In genomic region chr2:122702181-122703036, GRCm38 (mm10) we compare ENCODE assay signal across 8 mouse cellular contexts. TPM values are rescaled to one million over a fixed set of nuclear protein-coding genes. Genes with fewer than 3 reads are reported as not detected.
DNase-seq lines count a peak whose midpoint lies in the region; ATAC-seq lines count a peak whose summit lies in the region.

Slc30a4 (minus strand) TSS chr2:122702663.

- peak within 1 kb of the TSS; percentile 40 for H3K9ac ChIP-seq in hindbrain, embryonic 11.5 days (ENCODE audit: low read depth, low read length)

- H3K4me2 ChIP-seq in hindbrain, embryonic 11.5 days (replicated peaks; ENCODE audit: low read depth, low read length), result peak within 1 kb of the TSS; percentile 88

- peak within 1 kb of the TSS; percentile 43 for H3K4me3 ChIP-seq in hindbrain, embryonic 11.5 days (ENCODE audit: low read depth, low read length)

- H3K9me3 ChIP-seq in hindbrain, embryonic 11.5 days (ENCODE audit: control insufficient read depth, low read length), result no peaks in the 10 kb centered on the region

- no peak within 1 kb of the TSS for H3K27ac ChIP-seq in hindbrain, embryonic 11.5 days (ENCODE audit: low read depth, low read length)

- under 1% methylated on average over 82 of the region's 111 CpGs for WGBS in hindbrain, embryonic 11.5 days

- H3K4me1 ChIP-seq in hindbrain, embryonic 11.5 days (replicated peaks; ENCODE audit: control insufficient read depth, insufficient read depth, low read length), result peaks cover 2% of the 10 kb centered on the region; the same call in 1 of the 2 replicates

- H3K36me3 ChIP-seq in hindbrain, embryonic 11.5 days (ENCODE audit: control insufficient read depth, insufficient read depth, low read length), result no peaks in the 10 kb centered on the region

- ATAC-seq in hindbrain, embryonic 11.5 days (ENCODE audit: low FRiP score), result peak; percentile 99

- peak; percentile 85 for DNase-seq in MN1 (ENCODE audit: low spot score)
- DNase-seq in cerebellum, adult 9-10 months, result peak; percentile 80
- peak; percentile 33 to 46 for DNase-seq in frontal cortex, postnatal 14 days (ENCODE audit: low spot score in 2 of 2)
- peak; percentile 89 for DNase-seq in hindbrain, embryonic 11.5 days (ENCODE audit: low spot score)
- DNase-seq in layer of hippocampus, postnatal 25 days (ENCODE audit: extremely low spot score in 1 of 2, low spot score in 1 of 2), result peak; percentile 60 to 67
- DNase-seq in lung, postnatal 14 days, result peak; percentile 78
- DNase-seq in retina, adult 2 months (ENCODE audit: low read depth, low spot score), result peak; percentile 71
- peak; percentile 71 to 75 for DNase-seq in thymus, postnatal 36 days

- no peaks in the 10 kb centered on the region for H3K27me3 ChIP-seq in hindbrain, embryonic 11.5 days (ENCODE audit: control insufficient read depth, insufficient read depth, low read length)

RNA-seq across cellular contexts. Expression of gene Slc30a4, which starts in this region (rescaled TPM):
- 7.9 and 12.3 TPM in 2 replicates for polyA plus RNA-seq in hindbrain, embryonic 11.5 days (2014; fragmentation: Nextera tagmentation; extraction: Ambion mirVana)
- 10 to 100 TPM; 28.4 to 29.4 TPM for total RNA-seq in layer of hippocampus, postnatal 25 days (2021)
